Mouse (Mus musculus): ENCODE results near the gene Smim10l1. TPM values are rescaled to one million over a fixed set of nuclear protein-coding genes. Genes with fewer than 3 reads are reported as not detected.

Gene Smim10l1
- polyA plus RNA-seq (2015; fragmentation: Nextera tagmentation; extraction: Ambion mirVana): 81.1 and 82.2 TPM in 2 replicates

GRCm38 (mm10) chr6:133104609-133104921 is at the start of gene Smim10l1:
TSS of gene Smim10l1 (plus strand) at chr6:133104909.

DNA sequence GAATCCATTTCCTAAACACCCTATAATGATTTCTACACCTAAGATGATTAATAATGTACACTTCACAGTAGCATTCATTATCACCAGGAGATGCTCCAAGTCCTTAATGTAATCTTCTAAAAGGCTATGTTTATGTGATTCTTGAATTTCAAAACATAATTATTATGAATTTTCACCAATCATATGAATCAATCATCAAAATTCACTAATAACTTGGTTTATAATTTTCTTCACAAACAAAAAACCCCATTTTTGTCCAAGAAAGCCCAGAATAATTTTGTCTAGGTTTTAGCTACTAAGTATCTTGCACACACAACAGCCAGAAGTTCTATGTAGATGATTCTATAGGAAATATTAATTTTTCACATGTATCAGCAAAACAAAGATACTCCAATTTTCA is 49.0 kb upstream of the Smim10l1 start, which contains the start of gene Tas2r140:
Gene Tas2r140, minus strand, starts transcription at position 101 of the 400 bp plus-strand sequence.

Other genes with a start within 250 kb of the Smim10l1 start
- not detected in 2 replicates for gene Tas2r116, start 249.5 kb upstream of the Smim10l1 start, polyA plus RNA-seq (2015; fragmentation: Nextera tagmentation; extraction: Ambion mirVana)
- not detected in 2 replicates for gene Tas2r110, start 236.9 kb upstream of the Smim10l1 start, polyA plus RNA-seq (2015; fragmentation: Nextera tagmentation; extraction: Ambion mirVana)
- gene Tas2r113, start 211.9 kb upstream of the Smim10l1 start, polyA plus RNA-seq (2015; fragmentation: Nextera tagmentation; extraction: Ambion mirVana): not detected in 2 replicates
- gene Tas2r125, start 195.3 kb upstream of the Smim10l1 start, polyA plus RNA-seq (2015; fragmentation: Nextera tagmentation; extraction: Ambion mirVana): not detected in 2 replicates
- gene Tas2r129, start 153.8 kb upstream of the Smim10l1 start, polyA plus RNA-seq (2015; fragmentation: Nextera tagmentation; extraction: Ambion mirVana): not detected in 2 replicates
- not detected in 2 replicates for gene Tas2r131, start 147.0 kb upstream of the Smim10l1 start, polyA plus RNA-seq (2015; fragmentation: Nextera tagmentation; extraction: Ambion mirVana)
- gene Tas2r109, start 123.9 kb upstream of the Smim10l1 start, polyA plus RNA-seq (2015; fragmentation: Nextera tagmentation; extraction: Ambion mirVana): not detected in 2 replicates
- not detected in 2 replicates for gene Tas2r103, start 67.8 kb upstream of the Smim10l1 start, polyA plus RNA-seq (2015; fragmentation: Nextera tagmentation; extraction: Ambion mirVana)
- gene Tas2r140, start 49.1 kb upstream of the Smim10l1 start, polyA plus RNA-seq (2015; fragmentation: Nextera tagmentation; extraction: Ambion mirVana): not detected in 2 replicates
- gene 5530400C23Rik, start 187.3 kb downstream of the Smim10l1 start, polyA plus RNA-seq (2015; fragmentation: Nextera tagmentation; extraction: Ambion mirVana): not detected in 2 replicates